8 mouse cellular contexts compared by ENCODE assay signal in genomic region chr7:112528582-112529360, GRCm38 (mm10).
DNase-seq lines count a peak whose midpoint lies in the region; ATAC-seq and TF ChIP-seq lines count a peak whose summit lies in the region.
"Had no signal": no experiment of that assay in that cellular context is flagged by ENCODE, and none has a peak within 500 bp of the region (broad histone marks: within the 10 kb centered on the region; RNA-seq: fewer than 3 reads in every experiment).

No protein-coding gene starts in this region.

- H3K36me3 ChIP-seq in lung, embryonic 15.5 days, result no peaks in the 10 kb centered on the region
- no peaks in the 10 kb centered on the region for H3K36me3 ChIP-seq in heart, embryonic 14.5 days (ENCODE audit: control insufficient read depth, insufficient read depth, low read length)
- no peaks in the 10 kb centered on the region for H3K36me3 ChIP-seq in kidney, postnatal 0 days (ENCODE audit: insufficient read depth, low read length)
- H3K36me3 ChIP-seq in stomach, embryonic 14.5 days (ENCODE audit: control insufficient read depth, insufficient read depth, low read length), result no peaks in the 10 kb centered on the region

- no peak overlapping the region for H3K4me2 ChIP-seq in lung, embryonic 15.5 days
- no peak overlapping the region for H3K4me2 ChIP-seq in heart, embryonic 14.5 days (ENCODE audit: low read length)
- H3K4me2 ChIP-seq in kidney, postnatal 0 days (ENCODE audit: low read length), result no peak overlapping the region
- H3K4me2 ChIP-seq in stomach, embryonic 14.5 days (replicated peaks; ENCODE audit: low read depth, low read length), result no peak overlapping the region

- WGBS in lung, embryonic 15.5 days, result 16% methylated on average over 6 of the region's 6 CpGs
- WGBS in heart, embryonic 14.5 days, result 42% methylated on average over 6 of the region's 6 CpGs
- WGBS in kidney, postnatal 0 days, result 30% methylated on average over 6 of the region's 6 CpGs
- 49% methylated on average over 6 of the region's 6 CpGs for WGBS in stomach, embryonic 14.5 days

- no peak overlapping the region for H3K9ac ChIP-seq in lung, embryonic 15.5 days
- no peak overlapping the region for H3K9ac ChIP-seq in heart, embryonic 14.5 days (ENCODE audit: low read length)
- no peak overlapping the region for H3K9ac ChIP-seq in kidney, postnatal 0 days (ENCODE audit: low read depth, low read length)
- no peak overlapping the region for H3K9ac ChIP-seq in stomach, embryonic 14.5 days (replicated peaks; ENCODE audit: low read depth, low read length)

- peak overlapping the region; percentile 25; the same call in 1 of the 2 replicates for H3K27ac ChIP-seq in lung, embryonic 15.5 days
- peak overlapping the region; percentile 20 to 67; a peak in 2 of 4 replicates for H3K27ac ChIP-seq in heart, embryonic 14.5 days (replicated peaks in 1 of 2; ENCODE audit: control insufficient read depth in 1 of 2, insufficient read depth in 1 of 2, low read depth in 2 of 2, low read length in 2 of 2)
- H3K27ac ChIP-seq in kidney, postnatal 0 days, result peak overlapping the region; percentile 31
- H3K27ac ChIP-seq in stomach, embryonic 14.5 days (ENCODE audit: low read length), result peak overlapping the region; percentile 34; the same call in 1 of the 2 replicates

- no peaks in the 10 kb centered on the region for H3K9me3 ChIP-seq in lung, embryonic 15.5 days
- no peaks in the 10 kb centered on the region for H3K9me3 ChIP-seq in heart, embryonic 14.5 days (ENCODE audit: control insufficient read depth, low read length)
- no peaks in the 10 kb centered on the region for H3K9me3 ChIP-seq in kidney, postnatal 0 days (replicated peaks; ENCODE audit: low read length)
- H3K9me3 ChIP-seq in stomach, embryonic 14.5 days (ENCODE audit: control insufficient read depth, low read depth, low read length), result no peaks in the 10 kb centered on the region

- no peak for TF ChIP-seq CTCF in kidney, postnatal 0 days (IDR thresholded peaks at IDR 0.05; ENCODE audit: low read depth)

- H3K4me3 ChIP-seq in lung, embryonic 15.5 days, result no peak overlapping the region
- no peak overlapping the region for H3K4me3 ChIP-seq in heart, embryonic 14.5 days (ENCODE audit: control insufficient read depth in 1 of 2, insufficient read depth in 1 of 2, low read depth in 1 of 2, low read length in 2 of 2)
- no peak overlapping the region for H3K4me3 ChIP-seq in kidney, postnatal 0 days (replicated peaks; ENCODE audit: low read depth, low read length)
- H3K4me3 ChIP-seq in stomach, embryonic 14.5 days (ENCODE audit: low read depth, low read length), result no peak overlapping the region

- H3K27me3 ChIP-seq in lung, embryonic 15.5 days, result no peaks in the 10 kb centered on the region
- no peaks in the 10 kb centered on the region for H3K27me3 ChIP-seq in heart, embryonic 14.5 days (ENCODE audit: control insufficient read depth, insufficient read depth, low read length)
- no peaks in the 10 kb centered on the region for H3K27me3 ChIP-seq in kidney, postnatal 0 days (ENCODE audit: insufficient read depth, low read length)
- H3K27me3 ChIP-seq in stomach, embryonic 14.5 days (ENCODE audit: control insufficient read depth, insufficient read depth, low read length), result no peaks in the 10 kb centered on the region

- peaks cover 20% of the 10 kb centered on the region for H3K4me1 ChIP-seq in lung, embryonic 15.5 days
- H3K4me1 ChIP-seq in heart, embryonic 14.5 days (ENCODE audit: control insufficient read depth in 2 of 2, insufficient read depth in 2 of 2, low read length in 2 of 2), result peaks cover 15 to 30% of the 10 kb centered on the region in 2 experiments
- H3K4me1 ChIP-seq in kidney, postnatal 0 days (replicated peaks; ENCODE audit: insufficient read depth, low read length), result peaks cover 11% of the 10 kb centered on the region; the same call in 1 of the 2 replicates
- H3K4me1 ChIP-seq in stomach, embryonic 14.5 days (ENCODE audit: control insufficient read depth, insufficient read depth, low read length), result peaks cover 11% of the 10 kb centered on the region; the same call in 1 of the 2 replicates

- no peak for DNase-seq in lung, adult 18-20 months
- peak; percentile 55 for DNase-seq in kidney, postnatal 0 days (ENCODE audit: low spot score)

- ATAC-seq in lung, embryonic 15.5 days (ENCODE audit: borderline replicate concordance, extremely low read depth, low FRiP score, low TSS enrichment), result peak; percentile 63; the same call in 1 of the 2 replicates
- no peak for ATAC-seq in heart, embryonic 14.5 days (ENCODE audit: insufficient number of reproducible peaks, insufficient read depth, low FRiP score, low read depth)
- no peak for ATAC-seq in kidney, postnatal 0 days (replicated peaks; ENCODE audit: low FRiP score, low read depth)
- ATAC-seq in stomach, embryonic 14.5 days (ENCODE audit: insufficient number of reproducible peaks, insufficient read depth, low FRiP score, low read depth), result no peak
- no peak for ATAC-seq in cerebellum, adult (ENCODE audit: insufficient number of reproducible peaks, low FRiP score, low TSS enrichment)
- no peak for ATAC-seq in megakaryocyte, adult 5-6 weeks (ENCODE audit: poor library complexity, severe bottlenecking)
- ATAC-seq: inflammation-experienced regulatory T-cells, adult 6 months had no signal
